Mouse (Mus musculus): ENCODE results near the gene Saa1. TPM values are rescaled to one million over a fixed set of nuclear protein-coding genes. Genes with fewer than 3 reads are reported as not detected.
"Not testable (repeated sequence)": the region's sequence is repeated elsewhere in the genome, so short reads cannot be mapped to it uniquely, and the experiment has no call there.

Saa1 gene
- 0.90 and 1.1 TPM in 2 replicates for polyA plus RNA-seq (2014; fragmentation: Nextera tagmentation; extraction: Ambion mirVana)

GRCm38 (mm10) chr7:46742880-46743279, at the start of gene Saa1:
TSS of gene Saa1 (minus strand) at chr7:46742980.
- not testable (repeated sequence) for H3K27ac ChIP-seq (ENCODE audit: low read depth, low read length); DNase-seq (ENCODE audit: low spot score); H3K27me3 ChIP-seq (replicated peaks; ENCODE audit: control insufficient read depth, insufficient read depth, low read length); H3K9ac ChIP-seq (ENCODE audit: low read depth, low read length); H3K4me3 ChIP-seq (ENCODE audit: low read depth, low read length); H3K9me3 ChIP-seq (ENCODE audit: control insufficient read depth, low read length); H3K4me1 ChIP-seq (replicated peaks; ENCODE audit: control insufficient read depth, insufficient read depth, low read length); H3K4me2 ChIP-seq; ATAC-seq (replicated peaks; ENCODE audit: low FRiP score); H3K36me3 ChIP-seq (ENCODE audit: control insufficient read depth, insufficient read depth, low read length)
- WGBS, result 66% methylated on average over 3 of the region's 3 CpGs

GRCm38 (mm10) chr7:46789177-46789849, 46.5 kb upstream of the Saa1 start:
- Histone ChIP-seq H3K27me3 (replicated peaks; ENCODE audit: control insufficient read depth, insufficient read depth, low read length) (no peaks in the 10 kb centered on the region), H3K27ac (ENCODE audit: low read depth, low read length) (no peak overlapping the region), H3K9ac (ENCODE audit: low read depth, low read length) (no peak overlapping the region), H3K4me3 (ENCODE audit: low read depth, low read length) (no peak overlapping the region), H3K4me2 (no peak overlapping the region), H3K4me1 (replicated peaks; ENCODE audit: control insufficient read depth, insufficient read depth, low read length) (peaks cover 3% of the 10 kb centered on the region), H3K36me3 (ENCODE audit: control insufficient read depth, insufficient read depth, low read length) (peaks cover 7% of the 10 kb centered on the region; the same call in 1 of the 2 replicates), H3K9me3 (ENCODE audit: control insufficient read depth, low read length) (no peaks in the 10 kb centered on the region)
- no peak for ATAC-seq (replicated peaks; ENCODE audit: low FRiP score)
- WGBS, result 81% methylated on average over 5 of the region's 5 CpGs
- DNase-seq (ENCODE audit: low spot score), result no peak

GRCm38 (mm10) chr7:46770706-46771105, 27.9 kb upstream of the Saa1 start:
- peak; percentile 59 for DNase-seq (ENCODE audit: low spot score)
- Histone ChIP-seq H3K27me3 (replicated peaks; ENCODE audit: control insufficient read depth, insufficient read depth, low read length) (no peaks in the 10 kb centered on the region), H3K27ac (ENCODE audit: low read depth, low read length) (no peak overlapping the region), H3K4me2 (no peak overlapping the region), H3K36me3 (ENCODE audit: control insufficient read depth, insufficient read depth, low read length) (peaks cover 30% of the 10 kb centered on the region), H3K9ac (ENCODE audit: low read depth, low read length) (no peak overlapping the region), H3K4me3 (ENCODE audit: low read depth, low read length) (no peak overlapping the region), H3K4me1 (replicated peaks; ENCODE audit: control insufficient read depth, insufficient read depth, low read length) (no peaks in the 10 kb centered on the region), H3K9me3 (ENCODE audit: control insufficient read depth, low read length) (no peaks in the 10 kb centered on the region)
- peak; percentile 41; the same call in 1 of the 2 replicates for ATAC-seq (replicated peaks; ENCODE audit: low FRiP score)
- 57% methylated on average over 4 of the region's 4 CpGs for WGBS

- ATAC-seq (replicated peaks; ENCODE audit: low FRiP score) (no peak), DNase-seq (ENCODE audit: low spot score) (no peak)
- Histone ChIP-seq H3K9me3 (ENCODE audit: control insufficient read depth, low read length) (no peaks in the 10 kb centered on the region), H3K4me1 (replicated peaks; ENCODE audit: control insufficient read depth, insufficient read depth, low read length) (no peaks in the 10 kb centered on the region), H3K27me3 (replicated peaks; ENCODE audit: control insufficient read depth, insufficient read depth, low read length) (no peaks in the 10 kb centered on the region), H3K4me2 (no peak overlapping the region), H3K9ac (ENCODE audit: low read depth, low read length) (no peak overlapping the region), H3K36me3 (ENCODE audit: control insufficient read depth, insufficient read depth, low read length) (peaks cover 31% of the 10 kb centered on the region), H3K4me3 (ENCODE audit: low read depth, low read length) (no peak overlapping the region), H3K27ac (ENCODE audit: low read depth, low read length) (no peak overlapping the region)
- WGBS, result 92% methylated on average over 7 of the region's 7 CpGs
Measured at GRCm38 (mm10) chr7:46768451-46768850, 25.7 kb upstream of the Saa1 start.

GRCm38 (mm10) chr7:46767371-46767770, 24.6 kb upstream of the Saa1 start:
- peaks cover 37% of the 10 kb centered on the region for H3K36me3 ChIP-seq (ENCODE audit: control insufficient read depth, insufficient read depth, low read length)
- DNase-seq (ENCODE audit: low spot score), result no peak

GRCm38 (mm10) chr7:46764672-46765071, 21.9 kb upstream of the Saa1 start:
- Histone ChIP-seq H3K4me2 (no peak overlapping the region), H3K36me3 (ENCODE audit: control insufficient read depth, insufficient read depth, low read length) (peaks cover 35% of the 10 kb centered on the region), H3K27me3 (replicated peaks; ENCODE audit: control insufficient read depth, insufficient read depth, low read length) (no peaks in the 10 kb centered on the region), H3K4me1 (replicated peaks; ENCODE audit: control insufficient read depth, insufficient read depth, low read length) (no peaks in the 10 kb centered on the region), H3K9ac (ENCODE audit: low read depth, low read length) (no peak overlapping the region), H3K4me3 (ENCODE audit: low read depth, low read length) (no peak overlapping the region), H3K9me3 (ENCODE audit: control insufficient read depth, low read length) (no peaks in the 10 kb centered on the region), H3K27ac (ENCODE audit: low read depth, low read length) (no peak overlapping the region)
- WGBS, result 94% methylated on average over 8 of the region's 8 CpGs
- no peak for ATAC-seq (replicated peaks; ENCODE audit: low FRiP score)
- DNase-seq (ENCODE audit: low spot score), result no peak

More at GRCm38 (mm10) chr7:46767371-46767770, 24.6 kb upstream of the Saa1 start:
- Histone ChIP-seq H3K9me3 (ENCODE audit: control insufficient read depth, low read length) (no peaks in the 10 kb centered on the region), H3K4me3 (ENCODE audit: low read depth, low read length) (no peak overlapping the region), H3K4me1 (replicated peaks; ENCODE audit: control insufficient read depth, insufficient read depth, low read length) (no peaks in the 10 kb centered on the region), H3K4me2 (no peak overlapping the region), H3K27ac (ENCODE audit: low read depth, low read length) (no peak overlapping the region), H3K27me3 (replicated peaks; ENCODE audit: control insufficient read depth, insufficient read depth, low read length) (no peaks in the 10 kb centered on the region), H3K9ac (ENCODE audit: low read depth, low read length) (no peak overlapping the region)
- no peak for ATAC-seq (replicated peaks; ENCODE audit: low FRiP score)

GRCm38 (mm10) chr7:46762601-46763000, 19.8 kb upstream of the Saa1 start:
- no peak for DNase-seq (ENCODE audit: low spot score)
- Histone ChIP-seq H3K9me3 (ENCODE audit: control insufficient read depth, low read length) (no peaks in the 10 kb centered on the region), H3K36me3 (ENCODE audit: control insufficient read depth, insufficient read depth, low read length) (peaks cover 21% of the 10 kb centered on the region), H3K27ac (ENCODE audit: low read depth, low read length) (no peak overlapping the region), H3K4me3 (ENCODE audit: low read depth, low read length) (no peak overlapping the region), H3K9ac (ENCODE audit: low read depth, low read length) (no peak overlapping the region), H3K4me1 (replicated peaks; ENCODE audit: control insufficient read depth, insufficient read depth, low read length) (no peaks in the 10 kb centered on the region), H3K4me2 (no peak overlapping the region), H3K27me3 (replicated peaks; ENCODE audit: control insufficient read depth, insufficient read depth, low read length) (no peaks in the 10 kb centered on the region)
- WGBS, result 90% methylated on average over 5 of the region's 5 CpGs
- no peak for ATAC-seq (replicated peaks; ENCODE audit: low FRiP score)

- Histone ChIP-seq H3K4me1 (replicated peaks; ENCODE audit: control insufficient read depth, insufficient read depth, low read length) (no peaks in the 10 kb centered on the region), H3K4me2 (no peak overlapping the region), H3K27ac (ENCODE audit: low read depth, low read length) (no peak overlapping the region), H3K9me3 (ENCODE audit: control insufficient read depth, low read length) (no peaks in the 10 kb centered on the region), H3K4me3 (ENCODE audit: low read depth, low read length) (no peak overlapping the region), H3K27me3 (replicated peaks; ENCODE audit: control insufficient read depth, insufficient read depth, low read length) (no peaks in the 10 kb centered on the region), H3K9ac (ENCODE audit: low read depth, low read length) (no peak overlapping the region), H3K36me3 (ENCODE audit: control insufficient read depth, insufficient read depth, low read length) (peaks cover 17% of the 10 kb centered on the region)
- 71% methylated on average over 11 of the region's 11 CpGs for WGBS
- DNase-seq (ENCODE audit: low spot score) (no peak), ATAC-seq (replicated peaks; ENCODE audit: low FRiP score) (no peak)
Measured at GRCm38 (mm10) chr7:46761049-46761795, 18.4 kb upstream of the Saa1 start.

GRCm38 (mm10) chr7:46751490-46751889, 8.7 kb upstream of the Saa1 start, which contains the start of gene Saa2:
TSS of gene Saa2 (plus strand) at chr7:46751790.
- Histone ChIP-seq H3K9ac (ENCODE audit: low read depth, low read length) (no peak within 1 kb of the TSS), H3K4me3 (ENCODE audit: low read depth, low read length) (no peak within 1 kb of the TSS), H3K36me3 (ENCODE audit: control insufficient read depth, insufficient read depth, low read length) (no peaks in the 10 kb centered on the region), H3K9me3 (ENCODE audit: control insufficient read depth, low read length) (no peaks in the 10 kb centered on the region), H3K27me3 (replicated peaks; ENCODE audit: control insufficient read depth, insufficient read depth, low read length) (no peaks in the 10 kb centered on the region), H3K27ac (ENCODE audit: low read depth, low read length) (no peak within 1 kb of the TSS), H3K4me2 (no peak within 1 kb of the TSS), H3K4me1 (replicated peaks; ENCODE audit: control insufficient read depth, insufficient read depth, low read length) (no peaks in the 10 kb centered on the region)
- DNase-seq (ENCODE audit: low spot score) (no peak), ATAC-seq (replicated peaks; ENCODE audit: low FRiP score) (no peak)
- 63% methylated on average over 3 of the region's 3 CpGs for WGBS

All from liver, embryonic 11.5 days (tissue).